Mouse (Mus musculus) embryonic fibroblast, embryonic 13.5 days (primary cell): ENCODE measurements around the gene Cbfb. TPM values are rescaled to one million over a fixed set of nuclear protein-coding genes. Genes with fewer than 3 reads are reported as not detected.
A peak's percentile ranks its signal among the peaks of the same experiment; 100 is the strongest.

ENCODE experiments used
- H3K27ac ChIP-seq: 2 replicates; pipeline ENCODE4 v1.5.1; 2012; ENCODE audit warnings: low read length, control low read depth, inconsistent platforms; ENCODE audit not compliant: insufficient read depth
- H3K4me1 ChIP-seq: 2 replicates; pipeline ENCODE4 v1.6.1; 2011; ENCODE audit warnings: low read length; ENCODE audit not compliant: control insufficient read depth, insufficient read depth
- H3K4me3 ChIP-seq: 2 replicates; pipeline ENCODE4 v1.5.1; 2011; ENCODE audit warnings: mild to moderate bottlenecking, control low read depth, low read length; ENCODE audit not compliant: insufficient read depth
- CTCF ChIP-seq: IDR thresholded peaks from 2 replicates; pipeline ENCODE4 v1.5.1; 2011; ENCODE audit warnings: mild to moderate bottlenecking, control low read depth, low read length, moderate library complexity, borderline replicate concordance; ENCODE audit not compliant: insufficient read depth
- POLR2A ChIP-seq: IDR thresholded peaks from 2 replicates; pipeline ENCODE4 v1.6.1; 2011; ENCODE audit warnings: low read depth, mild to moderate bottlenecking, control low read depth, low read length, moderate library complexity
- polyA plus RNA-seq: library from polyadenylated mRNA; stranded (reverse); fragments of >200 nt; gene quantifications from 2 replicates; pipeline ENCODE4 v1.2.4, GENCODE M21; 2011; ENCODE audit warnings: low read depth; ENCODE audit not compliant: missing spikeins, insufficient read length

The Cbfb gene
- polyA plus RNA-seq, 1 experiment: 145 TPM

- H3K4me1 ChIP-seq: peaks cover 13% of the 10 kb centered on the region; the same call in 1 of the 2 replicates
- no peak overlapping the region for H3K27ac ChIP-seq
- no peak for TF ChIP-seq CTCF
- no peak for TF ChIP-seq POLR2A
- no peak overlapping the region for H3K4me3 ChIP-seq
These were observed 7.8 kb downstream of the Cbfb start for GRCm38 (mm10) chr8:105178211-105178800.

GRCm38 (mm10) chr8:105182201-105182600 is 11.7 kb downstream of the Cbfb start:
- Histone ChIP-seq H3K27ac (no peak overlapping the region), H3K4me1 (peaks cover 13% of the 10 kb centered on the region), H3K4me3 (no peak overlapping the region)
- TF ChIP-seq CTCF (no peak), POLR2A (no peak)

- Histone ChIP-seq H3K4me1 (peaks cover 11% of the 10 kb centered on the region), H3K27ac (peak overlapping the region; percentile 68), H3K4me3 (no peak overlapping the region)
- TF ChIP-seq CTCF (no peak), POLR2A (no peak)
These were observed 16.1 kb downstream of the Cbfb start for GRCm38 (mm10) chr8:105186467-105187005.

GRCm38 (mm10) chr8:105192182-105192581 is 21.7 kb downstream of the Cbfb start:
- no peak overlapping the region for H3K27ac ChIP-seq
- H3K4me1 ChIP-seq: no peaks in the 10 kb centered on the region
- H3K4me3 ChIP-seq: no peak overlapping the region
- TF ChIP-seq POLR2A: no peak

- Histone ChIP-seq H3K4me3 (no peak overlapping the region), H3K4me1 (no peaks in the 10 kb centered on the region), H3K27ac (no peak overlapping the region)
- TF ChIP-seq CTCF (no peak), POLR2A (no peak)
These were observed 35.3 kb downstream of the Cbfb start for GRCm38 (mm10) chr8:105205748-105206147.

GRCm38 (mm10) chr8:105206766-105207275 is 36.3 kb downstream of the Cbfb start:
- Histone ChIP-seq H3K4me1 (no peaks in the 10 kb centered on the region), H3K4me3 (no peak overlapping the region), H3K27ac (no peak overlapping the region)
- TF ChIP-seq CTCF (no peak), POLR2A (no peak)

GRCm38 (mm10) chr8:105207675-105208273 is 37.3 kb downstream of the Cbfb start:
- H3K27ac ChIP-seq: no peak overlapping the region
- no peak overlapping the region for H3K4me3 ChIP-seq
- H3K4me1 ChIP-seq: no peaks in the 10 kb centered on the region
- no peak for TF ChIP-seq POLR2A
- no peak for TF ChIP-seq CTCF

GRCm38 (mm10) chr8:105209153-105210110 is 39.0 kb downstream of the Cbfb start:
- no peak overlapping the region for H3K27ac ChIP-seq
- no peaks in the 10 kb centered on the region for H3K4me1 ChIP-seq
- no peak overlapping the region for H3K4me3 ChIP-seq
- no peak for TF ChIP-seq POLR2A
- TF ChIP-seq CTCF: no peak

- H3K27ac ChIP-seq: no peak overlapping the region
- no peak for TF ChIP-seq CTCF
- no peak for TF ChIP-seq POLR2A
These were observed 43.6 kb downstream of the Cbfb start for GRCm38 (mm10) chr8:105214104-105214503.

More at GRCm38 (mm10) chr8:105214104-105214503, 43.6 kb downstream of the Cbfb start:
- no peak overlapping the region for H3K4me3 ChIP-seq
- H3K4me1 ChIP-seq: no peaks in the 10 kb centered on the region
